Mouse (Mus musculus): ENCODE results near the gene Epha2. TPM values are rescaled to one million over a fixed set of nuclear protein-coding genes. Genes with fewer than 3 reads are reported as not detected.

The Epha2 gene
- 1 to 10 TPM in 1 of 2 experiments, under 1 TPM in 1; 0.99 to 1.4 TPM for total RNA-seq (2021)
- long read RNA-seq = 0 reads

- peak; percentile 43 to 68 for DNase-seq (ENCODE audit: low spot score in 2 of 2)
Measured at GRCm38 (mm10) chr4:141301116-141301553, at the start of gene Epha2. Gene Epha2, plus strand, starts transcription at chr4:141301240.

GRCm38 (mm10) chr4:141252641-141253040, 48.4 kb upstream of the Epha2 start:
- DNase-seq (ENCODE audit: low spot score in 2 of 2) = no peak

- DNase-seq (ENCODE audit: low spot score in 2 of 2) = no peak
Measured at GRCm38 (mm10) chr4:141254234-141254633, 46.8 kb upstream of the Epha2 start.

GRCm38 (mm10) chr4:141257440-141257839, 43.6 kb upstream of the Epha2 start:
- no peak for DNase-seq (ENCODE audit: low spot score in 2 of 2)

GRCm38 (mm10) chr4:141259413-141259812, 41.6 kb upstream of the Epha2 start:
- no peak for DNase-seq (ENCODE audit: low spot score in 2 of 2)

GRCm38 (mm10) chr4:141260007-141260723, 40.9 kb upstream of the Epha2 start:
- no peak for DNase-seq (ENCODE audit: low spot score in 2 of 2)

- no peak for DNase-seq (ENCODE audit: low spot score in 2 of 2)
Measured at GRCm38 (mm10) chr4:141262906-141263637, 38.0 kb upstream of the Epha2 start.

GRCm38 (mm10) chr4:141265979-141266637, 34.9 kb upstream of the Epha2 start:
- DNase-seq (ENCODE audit: low spot score in 2 of 2) = no peak

- no peak for DNase-seq (ENCODE audit: low spot score in 2 of 2)
Measured at GRCm38 (mm10) chr4:141267250-141267649, 33.8 kb upstream of the Epha2 start.

- peak; percentile 22 to 53 for DNase-seq (ENCODE audit: low spot score in 2 of 2)
Measured at GRCm38 (mm10) chr4:141267837-141268236, 33.2 kb upstream of the Epha2 start.

- DNase-seq (ENCODE audit: low spot score in 2 of 2) = no peak
Measured at GRCm38 (mm10) chr4:141268350-141268749, 32.7 kb upstream of the Epha2 start.

GRCm38 (mm10) chr4:141269080-141269479, 32.0 kb upstream of the Epha2 start:
- no peak for DNase-seq (ENCODE audit: low spot score in 2 of 2)

GRCm38 (mm10) chr4:141270201-141270940, 30.7 kb upstream of the Epha2 start:
- DNase-seq (ENCODE audit: low spot score in 2 of 2) = no peak

- no peak for DNase-seq (ENCODE audit: low spot score in 2 of 2)
Measured at GRCm38 (mm10) chr4:141271228-141271627, 29.8 kb upstream of the Epha2 start.

- no peak for DNase-seq (ENCODE audit: low spot score in 2 of 2)
Measured at GRCm38 (mm10) chr4:141271721-141272120, 29.3 kb upstream of the Epha2 start.

- DNase-seq (ENCODE audit: low spot score in 2 of 2) = no peak
Measured at GRCm38 (mm10) chr4:141272878-141273277, 28.2 kb upstream of the Epha2 start.

GRCm38 (mm10) chr4:141273296-141273695, 27.7 kb upstream of the Epha2 start:
- peak; percentile 55 to 59 for DNase-seq (ENCODE audit: low spot score in 2 of 2)

- DNase-seq (ENCODE audit: low spot score in 2 of 2) = no peak
Measured at GRCm38 (mm10) chr4:141274485-141275341, 26.3 kb upstream of the Epha2 start.

GRCm38 (mm10) chr4:141277157-141277556, 23.9 kb upstream of the Epha2 start:
- no peak for DNase-seq (ENCODE audit: low spot score in 2 of 2)

- DNase-seq (ENCODE audit: low spot score in 2 of 2) = no peak
Measured at GRCm38 (mm10) chr4:141278154-141278553, 22.9 kb upstream of the Epha2 start.

Data from layer of hippocampus, adult 18-20 months (tissue).